Mouse (Mus musculus) olfactory bulb, adult 2 months (tissue): ENCODE results near the gene Pde4b.

Experiments used
- CTCF ChIP-seq: fragments of 200-500 bp; IDR thresholded peaks from 2 replicates; pipeline ENCODE4 v1.5.1; 2012; ENCODE audit warnings: low read depth, mild to moderate bottlenecking, low read length, moderate library complexity; ENCODE audit not compliant: insufficient read depth
- POLR2A ChIP-seq: fragments of 200-500 bp; IDR thresholded peaks from 2 replicates; pipeline ENCODE4 v1.6.1; 2012; ENCODE audit warnings: mild to moderate bottlenecking, low read depth, low read length, moderate library complexity; ENCODE audit not compliant: insufficient read depth

- TF ChIP-seq POLR2A, result no peak
- no peak for TF ChIP-seq CTCF
Observed at GRCm38 (mm10) chr4:102424104-102424503, 336.8 kb downstream of the Pde4b start.
